Mouse (Mus musculus) hindbrain, embryonic 12.5 days (tissue): ENCODE data around the gene Lrrc26. TPM values are rescaled to one million over a fixed set of nuclear protein-coding genes. Genes with fewer than 3 reads are reported as not detected.
A peak's percentile ranks its signal among the peaks of the same experiment; 100 is the strongest.

Source experiments
- ATAC-seq: fragments of 200-750 bp; cut with Nextera tagmentation; 2 replicates; pipeline ENCODE4 v1.8.0; 2017; ENCODE audit warnings: moderate TSS enrichment; ENCODE audit not compliant: low FRiP score
- H3K27ac ChIP-seq: fragments of 300-500 bp; sonication (generic); 2 replicates; pipeline ENCODE4 v1.5.1; 2016; ENCODE audit warnings: mild to moderate bottlenecking
- H3K27me3 ChIP-seq: fragments of 300-500 bp; sonication (generic); 2 replicates; pipeline ENCODE4 v1.6.1; 2016; ENCODE audit warnings: mild to moderate bottlenecking
- H3K36me3 ChIP-seq: fragments of 300-500 bp; sonication (generic); 2 replicates; pipeline ENCODE4 v1.6.1; 2016; ENCODE audit warnings: mild to moderate bottlenecking
- H3K4me1 ChIP-seq: fragments of 300-500 bp; sonication (generic); 2 replicates; pipeline ENCODE4 v1.6.1; 2016
- H3K4me2 ChIP-seq: fragments of 300-500 bp; sonication (generic); replicated peaks from 2 replicates; pipeline ENCODE4 v1.6.1; 2016; ENCODE audit warnings: mild to moderate bottlenecking
- H3K4me3 ChIP-seq: fragments of 300-500 bp; sonication (generic); 2 replicates; pipeline ENCODE4 v1.5.1; 2016; ENCODE audit warnings: mild to moderate bottlenecking
- H3K9ac ChIP-seq: fragments of 300-500 bp; sonication (generic); 2 replicates; pipeline ENCODE4 v1.6.1; 2016; ENCODE audit warnings: mild to moderate bottlenecking, moderate library complexity
- H3K9me3 ChIP-seq: fragments of 300-500 bp; sonication (generic); replicated peaks from 2 replicates; pipeline ENCODE4 v1.6.1; 2016; ENCODE audit warnings: mild to moderate bottlenecking
- WGBS: fragments of 180-500 bp; shearing (Covaris S2); methylation state at CpG from one replicate; pipeline ENCODE4 v1.1.7; 2016; 5-methylcytosine and 5-hydroxymethylcytosine counted together
- polyA plus RNA-seq: library from polyadenylated mRNA; unstranded; fragments of >200 nt; fragmentation: Nextera tagmentation; extraction: Ambion mirVana; gene quantifications from 2 replicates; pipeline ENCODE4 v1.2.1, GENCODE M21; 2016

Gene Lrrc26
- polyA plus RNA-seq, 1 experiment from 2014 or later, result not detected

GRCm38 (mm10) chr2:25305587-25306359 is 16.1 kb downstream of the Lrrc26 start:
- Histone ChIP-seq H3K27me3 (peaks cover 79% of the 10 kb centered on the region), H3K4me1 (peaks cover 13% of the 10 kb centered on the region), H3K27ac (no peak overlapping the region), H3K36me3 (no peaks in the 10 kb centered on the region), H3K9me3 (no peaks in the 10 kb centered on the region), H3K4me2 (peak overlapping the region; percentile 84), H3K9ac (peak overlapping the region; percentile 66), H3K4me3 (peak overlapping the region; percentile 38)
- ATAC-seq, result peak; percentile 42; the same call in 1 of the 2 replicates
- 49% methylated on average over 14 of the region's 14 CpGs for WGBS

GRCm38 (mm10) chr2:25310180-25310579 is 20.5 kb downstream of the Lrrc26 start:
- H3K4me2 ChIP-seq, result no peak overlapping the region
- no peak for ATAC-seq
- no peaks in the 10 kb centered on the region for H3K9me3 ChIP-seq
- H3K36me3 ChIP-seq, result no peaks in the 10 kb centered on the region
- no peak overlapping the region for H3K9ac ChIP-seq
- H3K4me3 ChIP-seq, result no peak overlapping the region
- WGBS, result 57% methylated on average over 10 of the region's 10 CpGs
- H3K27me3 ChIP-seq, result peaks cover 99% of the 10 kb centered on the region
- no peak overlapping the region for H3K27ac ChIP-seq
- H3K4me1 ChIP-seq, result peaks cover 4% of the 10 kb centered on the region; the same call in 1 of the 2 replicates

GRCm38 (mm10) chr2:25310969-25311368 is 21.3 kb downstream of the Lrrc26 start:
- H3K4me3 ChIP-seq, result no peak overlapping the region
- peaks cover 99% of the 10 kb centered on the region for H3K27me3 ChIP-seq
- no peaks in the 10 kb centered on the region for H3K36me3 ChIP-seq
- no peak overlapping the region for H3K27ac ChIP-seq
- 4% methylated on average over 22 of the region's 22 CpGs for WGBS
- ATAC-seq, result no peak
- H3K9ac ChIP-seq, result no peak overlapping the region
- no peaks in the 10 kb centered on the region for H3K4me1 ChIP-seq
- no peaks in the 10 kb centered on the region for H3K9me3 ChIP-seq
- H3K4me2 ChIP-seq, result no peak overlapping the region

GRCm38 (mm10) chr2:25311491-25311891 is 21.8 kb downstream of the Lrrc26 start:
- Histone ChIP-seq H3K36me3 (no peaks in the 10 kb centered on the region), H3K4me3 (no peak overlapping the region), H3K9me3 (no peaks in the 10 kb centered on the region), H3K27me3 (peaks cover 99% of the 10 kb centered on the region), H3K27ac (no peak overlapping the region), H3K4me2 (no peak overlapping the region), H3K9ac (no peak overlapping the region), H3K4me1 (no peaks in the 10 kb centered on the region)
- 8% methylated on average over 11 of the region's 11 CpGs for WGBS
- ATAC-seq, result no peak

GRCm38 (mm10) chr2:25318119-25318966 is 28.6 kb downstream of the Lrrc26 start:
- peak overlapping the region; percentile 53 for H3K9ac ChIP-seq
- no peaks in the 10 kb centered on the region for H3K9me3 ChIP-seq
- peaks cover 9% of the 10 kb centered on the region; the same call in 1 of the 2 replicates for H3K4me1 ChIP-seq
- H3K27ac ChIP-seq, result peak overlapping the region; percentile 45; the same call in 1 of the 2 replicates
- peak overlapping the region; percentile 70 for H3K4me2 ChIP-seq
- ATAC-seq, result peak; percentile 59
- H3K4me3 ChIP-seq, result peak overlapping the region; percentile 44
- 7% methylated on average over 31 of the region's 31 CpGs for WGBS
- no peaks in the 10 kb centered on the region for H3K36me3 ChIP-seq
- peaks cover 84% of the 10 kb centered on the region for H3K27me3 ChIP-seq

GRCm38 (mm10) chr2:25318971-25319773 is 29.5 kb downstream of the Lrrc26 start, which contains the start of gene Grin1:
Gene Grin1, minus strand, starts transcription at chr2:25319187.
- peak; percentile 88 for ATAC-seq
- H3K36me3 ChIP-seq, result no peaks in the 10 kb centered on the region
- peaks cover 9% of the 10 kb centered on the region; the same call in 1 of the 2 replicates for H3K4me1 ChIP-seq
- H3K27me3 ChIP-seq, result peaks cover 76% of the 10 kb centered on the region
- peak within 1 kb of the TSS; percentile 70 for H3K4me2 ChIP-seq
- peak within 1 kb of the TSS; percentile 45; the same call in 1 of the 2 replicates for H3K27ac ChIP-seq
- H3K9me3 ChIP-seq, result no peaks in the 10 kb centered on the region
- peak within 1 kb of the TSS; percentile 53 for H3K9ac ChIP-seq
- H3K4me3 ChIP-seq, result peak within 1 kb of the TSS; percentile 44
- WGBS, result 10% methylated on average over 58 of the region's 58 CpGs

- no peak for ATAC-seq
- H3K9ac ChIP-seq, result no peak overlapping the region
- H3K4me1 ChIP-seq, result peaks cover 9% of the 10 kb centered on the region; the same call in 1 of the 2 replicates
- H3K9me3 ChIP-seq, result no peaks in the 10 kb centered on the region
- H3K36me3 ChIP-seq, result no peaks in the 10 kb centered on the region
- no peak overlapping the region for H3K4me2 ChIP-seq
- 28% methylated on average over 2 of the region's 2 CpGs for WGBS
- H3K27me3 ChIP-seq, result peaks cover 67% of the 10 kb centered on the region
- H3K27ac ChIP-seq, result no peak overlapping the region
- no peak overlapping the region for H3K4me3 ChIP-seq
These were observed 30.4 kb downstream of the Lrrc26 start for GRCm38 (mm10) chr2:25320084-25320483.

GRCm38 (mm10) chr2:25326036-25326435 is 36.3 kb downstream of the Lrrc26 start:
- Histone ChIP-seq H3K27ac (no peak overlapping the region), H3K9me3 (no peaks in the 10 kb centered on the region), H3K36me3 (no peaks in the 10 kb centered on the region), H3K27me3 (0 out of 2 replicates have a peak, but pooled peaks cover 9% of the 10 kb centered on the region), H3K4me3 (no peak overlapping the region), H3K4me2 (no peak overlapping the region), H3K9ac (no peak overlapping the region), H3K4me1 (peaks cover under 1% of the 10 kb centered on the region; the same call in 1 of the 2 replicates)
- WGBS, result 74% methylated on average over 2 of the region's 2 CpGs
- no peak for ATAC-seq

GRCm38 (mm10) chr2:25328440-25328839 is 38.7 kb downstream of the Lrrc26 start:
- Histone ChIP-seq H3K9ac (no peak overlapping the region), H3K9me3 (no peaks in the 10 kb centered on the region), H3K4me2 (no peak overlapping the region), H3K27me3 (no peaks in the 10 kb centered on the region), H3K27ac (no peak overlapping the region), H3K4me1 (peaks cover 11% of the 10 kb centered on the region), H3K4me3 (no peak overlapping the region), H3K36me3 (no peaks in the 10 kb centered on the region)
- ATAC-seq, result no peak
- WGBS, result 38% methylated on average over 7 of the region's 7 CpGs

GRCm38 (mm10) chr2:25331470-25331869 is 41.8 kb downstream of the Lrrc26 start:
- peaks cover 20% of the 10 kb centered on the region for H3K4me1 ChIP-seq
- no peak overlapping the region for H3K27ac ChIP-seq
- no peak for ATAC-seq
- H3K9ac ChIP-seq, result peak overlapping the region; percentile 92
- peak overlapping the region; percentile 94 for H3K4me2 ChIP-seq
- 54% methylated on average over 9 of the region's 9 CpGs for WGBS
- H3K36me3 ChIP-seq, result peaks cover 26% of the 10 kb centered on the region
- H3K27me3 ChIP-seq, result no peaks in the 10 kb centered on the region
- H3K9me3 ChIP-seq, result no peaks in the 10 kb centered on the region
- peak overlapping the region; percentile 88 for H3K4me3 ChIP-seq

- H3K4me3 ChIP-seq, result peak within 1 kb of the TSS; percentile 88
- peaks cover 20% of the 10 kb centered on the region for H3K4me1 ChIP-seq
- no peaks in the 10 kb centered on the region for H3K27me3 ChIP-seq
- H3K9me3 ChIP-seq, result no peaks in the 10 kb centered on the region
- peaks cover 36% of the 10 kb centered on the region for H3K36me3 ChIP-seq
- under 1% methylated on average over 76 of the region's 78 CpGs for WGBS
- H3K27ac ChIP-seq, result peak within 1 kb of the TSS; percentile 84
- ATAC-seq, result peak; percentile 98
- peak within 1 kb of the TSS; percentile 94 for H3K4me2 ChIP-seq
- H3K9ac ChIP-seq, result peak within 1 kb of the TSS; percentile 92
These were observed 42.8 kb downstream of the Lrrc26 start, which contains the start of gene Man1b1 for GRCm38 (mm10) chr2:25332286-25333160. Gene Man1b1, plus strand, starts transcription at chr2:25332338.
